Mouse (Mus musculus): ENCODE results near the gene Fyb.

DNA sequence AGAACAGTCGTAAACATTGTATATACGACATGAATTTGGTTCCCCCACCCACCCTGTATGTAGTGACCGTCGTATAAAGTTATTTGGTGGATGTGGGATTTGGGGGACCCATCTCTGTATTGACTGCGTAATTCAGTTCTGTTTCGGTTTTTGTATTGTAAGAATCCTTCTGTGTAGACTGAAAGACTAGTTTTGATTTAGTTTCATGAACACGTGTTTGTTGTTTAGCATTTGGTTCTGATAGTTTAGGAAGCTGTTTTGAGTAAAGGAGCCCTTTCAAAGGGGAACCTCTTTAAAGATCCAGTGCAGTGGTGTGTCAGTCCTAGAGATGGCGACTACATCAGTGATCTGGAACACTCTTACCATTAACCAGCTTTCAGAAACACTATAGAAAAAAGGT, 187.0 kb downstream of the Fyb start:
- TF ChIP-seq CTCF (conservative IDR thresholded peaks at IDR 0.05; ENCODE audit: low read length) (no peak), NANOG (IDR thresholded peaks at IDR 0.05; ENCODE audit: borderline replicate concordance, low read length) (no peak)
